Mouse (Mus musculus): ENCODE measurements at regions not wholly inside any gene's neighbourhood (a gene's known extent, or its start where the extent isn't known, plus 50 kb on each side); places are given as distances from the start of the nearest gene placed in this dataset.

GRCm38 (mm10) chr15:90021746-90022312 is 180.2 kb upstream of the Syt10 start:
- in situ Hi-C loops (cut with MboI, MseI): no loop called here

- in situ Hi-C loops (cut with MboI, MseI): no loop called here
Measured at GRCm38 (mm10) chr15:90023164-90023563, 181.5 kb upstream of the Syt10 start.

GRCm38 (mm10) chr15:90034356-90034755 is 189.8 kb upstream of the Alg10b start:
- in situ Hi-C loops (cut with MboI, MseI): no loop called here

- in situ Hi-C loops (cut with MboI, MseI): no loop called here
Measured at GRCm38 (mm10) chr15:90045683-90046082, 178.4 kb upstream of the Alg10b start.

GRCm38 (mm10) chr15:90062021-90062420 is 162.1 kb upstream of the Alg10b start:
- in situ Hi-C loops (cut with MboI, MseI): no loop called here

- in situ Hi-C loops (cut with MboI, MseI): no loop called here
Measured at GRCm38 (mm10) chr15:90065768-90066167, 158.3 kb upstream of the Alg10b start.

DNA sequence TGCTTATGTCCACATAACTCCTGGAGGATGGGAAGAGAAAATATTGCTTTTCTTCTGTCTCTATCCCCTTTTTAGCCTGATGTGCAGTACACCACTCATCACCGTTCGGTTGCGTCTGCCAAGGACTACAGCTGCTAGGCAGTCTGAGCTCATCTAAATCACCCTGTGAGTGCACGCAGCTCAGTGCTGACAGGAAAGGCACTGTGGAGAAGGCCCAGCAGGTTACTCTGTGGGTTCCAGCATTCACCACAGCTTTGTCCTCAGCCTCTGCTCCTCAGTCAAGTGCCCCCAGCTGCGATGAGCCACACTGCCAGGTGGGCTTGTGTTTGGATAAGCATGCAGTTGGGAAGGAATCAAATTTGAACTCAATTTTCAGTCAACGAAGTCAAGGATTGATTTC is 152.0 kb upstream of the Alg10b start:
- in situ Hi-C loops (cut with MboI, MseI): no loop called here

DNA sequence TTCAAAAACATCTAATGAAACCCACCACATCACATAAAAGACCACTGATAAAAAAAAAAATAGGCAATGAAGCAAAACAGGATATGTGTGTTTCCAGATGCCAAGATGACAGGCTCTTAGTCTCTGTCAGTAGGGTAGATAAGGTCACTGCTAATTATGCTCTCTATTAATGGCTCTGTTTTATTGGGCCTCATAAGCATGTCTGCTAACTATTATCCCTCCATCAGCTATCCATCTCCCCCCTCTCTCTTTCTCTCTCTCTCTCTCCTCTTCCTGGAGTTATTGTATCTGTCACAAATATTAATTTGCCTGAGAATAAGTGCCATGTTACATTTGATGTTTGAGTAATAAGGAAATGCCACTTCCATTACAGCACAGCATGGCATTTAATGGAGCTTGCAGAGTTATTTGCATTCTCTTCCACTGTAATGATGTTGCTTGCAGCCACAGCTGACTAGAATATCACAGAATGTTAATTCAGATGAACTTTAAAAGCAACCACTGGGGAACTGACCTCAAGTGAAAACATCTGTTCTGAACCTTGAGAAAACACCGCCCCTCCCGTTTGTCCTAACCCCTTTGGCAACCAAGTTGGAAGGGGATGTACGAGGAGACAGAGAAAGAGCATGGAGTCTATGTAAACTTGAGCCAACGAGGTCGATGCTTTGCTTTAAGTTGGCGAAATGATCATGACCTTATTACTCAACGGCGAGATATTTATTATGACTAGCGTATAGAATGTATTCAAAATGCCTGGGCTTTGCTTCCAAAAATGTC is 141.7 kb upstream of the Alg10b start:
- in situ Hi-C loops (cut with MboI, MseI): no loop called here

DNA sequence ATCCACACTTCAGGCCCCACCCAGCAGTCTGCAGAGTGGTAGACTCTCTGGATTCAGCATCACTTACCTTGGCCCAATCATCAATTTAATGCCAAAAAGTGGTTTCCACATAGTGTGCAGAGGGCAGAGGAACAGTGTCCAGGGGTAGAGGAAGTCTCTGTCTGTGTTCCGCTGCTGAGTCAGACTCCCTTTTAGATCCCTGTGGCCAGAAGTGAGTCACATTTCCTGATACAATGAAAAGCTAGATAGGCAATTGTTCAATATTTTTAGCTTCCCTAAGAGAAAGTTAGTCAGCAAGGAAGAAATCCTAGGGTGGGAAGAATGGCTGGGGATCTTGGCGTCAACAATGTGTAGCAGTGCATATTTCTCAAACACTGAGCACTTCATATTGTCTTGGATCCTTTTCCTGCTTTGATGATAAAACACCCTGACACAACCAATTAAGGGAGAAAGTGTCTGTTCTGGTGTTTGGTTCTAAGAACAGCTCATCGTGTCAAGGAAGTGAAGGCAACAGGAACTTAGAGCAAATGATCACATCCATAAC is 114.6 kb upstream of the Alg10b start:
- in situ Hi-C loops (cut with MboI, MseI): loop anchor here in 1 of 2 experiments (25.0 kb wide), 1 partner anchor 1472 kb away; no protein-coding TSS in a partner anchor

DNA sequence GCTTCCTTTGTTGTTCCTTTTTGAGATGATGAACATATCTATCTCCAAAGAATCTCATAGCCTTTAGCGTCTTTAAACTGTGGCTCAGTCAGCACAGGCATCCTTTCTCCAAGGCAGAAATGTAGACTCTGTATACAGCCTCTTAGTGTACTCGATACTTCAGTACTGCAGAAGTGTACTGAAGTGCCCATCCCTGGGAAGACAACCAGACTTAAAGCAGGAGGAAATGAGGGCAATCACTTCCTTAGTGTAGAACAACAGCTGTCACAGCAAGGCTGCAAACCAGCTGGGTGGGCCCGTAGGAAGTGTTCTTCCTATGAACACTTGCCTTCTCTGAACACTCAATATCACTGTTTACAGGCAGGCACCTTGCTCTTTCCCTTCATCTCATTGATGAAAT is 110.5 kb upstream of the Alg10b start:
- in situ Hi-C loops (cut with MboI, MseI): loop anchor here (10.0 to 25.0 kb wide), 2 partner anchors 1119 to 1476 kb away; no protein-coding TSS in a partner anchor

DNA sequence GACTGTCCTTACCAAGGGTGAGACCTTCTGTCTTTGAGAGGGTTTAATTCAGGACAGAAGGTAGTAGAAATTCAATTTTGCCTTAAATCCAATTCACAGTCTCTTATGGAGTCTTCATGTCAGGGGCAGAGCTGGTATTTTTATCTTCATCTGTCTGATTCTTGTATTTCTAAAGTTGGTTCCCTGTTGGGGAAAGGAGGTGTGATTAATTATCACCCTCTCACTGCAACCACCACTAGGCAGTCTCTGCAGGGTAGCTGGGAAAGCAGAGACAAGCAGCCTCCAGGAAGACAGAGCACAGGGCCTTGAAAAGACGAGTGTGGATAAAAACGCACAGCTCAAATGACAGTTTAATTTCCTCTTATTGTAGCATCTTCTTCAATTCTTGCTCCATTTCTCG is 104.4 kb upstream of the Alg10b start:
- in situ Hi-C loops (cut with MboI, MseI): loop anchor here (10.0 to 25.0 kb wide), 2 partner anchors 1125 to 1482 kb away; no protein-coding TSS in a partner anchor

DNA sequence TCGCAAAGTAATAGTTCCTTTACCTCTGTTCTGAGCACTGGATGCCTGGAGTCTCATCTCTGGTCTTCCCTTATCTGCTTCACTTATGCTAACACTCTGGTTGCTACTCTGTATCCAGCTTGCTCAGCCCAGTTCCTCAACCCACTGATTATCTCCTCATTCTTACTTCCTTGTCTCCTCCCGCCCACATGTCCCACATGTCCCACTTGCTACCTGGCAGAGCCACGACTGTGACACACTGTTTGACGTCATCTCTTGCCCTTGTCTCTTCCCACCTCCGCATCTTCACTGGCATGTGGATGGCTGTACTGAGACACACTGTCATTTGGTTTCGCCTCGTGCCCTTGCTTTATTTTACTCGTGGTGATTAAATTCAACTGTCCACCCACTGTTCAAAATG is 100.1 kb upstream of the Alg10b start:
- in situ Hi-C loops (cut with MboI, MseI): loop anchor here in 1 of 2 experiments (25.0 kb wide), 1 partner anchor 1487 kb away; no protein-coding TSS in a partner anchor

- in situ Hi-C loops (cut with MboI, MseI): no loop called here
Measured at GRCm38 (mm10) chr15:90125146-90125545, 99.0 kb upstream of the Alg10b start.

DNA sequence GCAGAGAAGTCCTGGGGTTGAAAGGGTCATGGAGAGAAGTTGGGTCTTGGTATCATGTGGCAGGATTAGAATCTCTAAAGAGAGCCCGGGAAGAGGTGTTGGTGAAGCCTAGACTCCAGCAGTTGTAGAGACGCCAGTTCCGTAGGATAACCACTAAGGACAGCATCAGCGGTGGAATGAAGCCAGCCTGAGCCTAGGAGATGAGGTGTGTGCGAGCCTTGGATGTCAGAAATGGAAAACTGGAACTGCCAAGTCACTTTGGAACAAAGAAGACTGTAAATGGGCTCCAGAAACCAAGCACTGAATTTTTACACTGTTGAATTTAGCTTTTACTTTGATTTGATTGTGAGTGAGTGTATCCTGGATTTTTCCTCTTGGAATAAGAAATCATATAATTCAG is 92.3 kb upstream of the Alg10b start:
- in situ Hi-C loops (cut with MboI, MseI): loop anchor here in 1 of 2 experiments (10.0 kb wide), 1 partner anchor 497 kb away; no protein-coding TSS in a partner anchor

GRCm38 (mm10) chr15:90140966-90141365 is 83.1 kb upstream of the Alg10b start:
- in situ Hi-C loops (cut with MboI, MseI): no loop called here

DNA sequence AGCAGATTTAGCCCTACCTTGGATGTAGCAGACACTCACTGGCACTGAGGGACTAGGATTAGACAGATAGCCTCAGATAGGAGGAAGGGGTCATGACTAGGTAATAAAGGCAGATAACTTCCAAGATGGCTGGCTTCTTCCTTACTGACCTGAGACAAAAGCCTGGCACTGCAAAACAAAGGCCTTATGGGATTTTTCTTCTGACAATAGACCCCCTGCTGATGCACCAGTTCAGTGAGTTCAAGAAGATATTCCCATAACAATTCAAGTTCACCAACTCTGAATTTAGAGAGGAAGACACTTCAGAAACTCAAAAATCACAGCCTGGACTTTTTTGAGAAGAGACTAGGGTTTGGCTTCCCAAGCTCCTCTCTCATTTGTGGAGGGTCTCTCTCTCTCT is 75.4 kb upstream of the Alg10b start:
- in situ Hi-C loops (cut with MboI, MseI): no loop called here

DNA sequence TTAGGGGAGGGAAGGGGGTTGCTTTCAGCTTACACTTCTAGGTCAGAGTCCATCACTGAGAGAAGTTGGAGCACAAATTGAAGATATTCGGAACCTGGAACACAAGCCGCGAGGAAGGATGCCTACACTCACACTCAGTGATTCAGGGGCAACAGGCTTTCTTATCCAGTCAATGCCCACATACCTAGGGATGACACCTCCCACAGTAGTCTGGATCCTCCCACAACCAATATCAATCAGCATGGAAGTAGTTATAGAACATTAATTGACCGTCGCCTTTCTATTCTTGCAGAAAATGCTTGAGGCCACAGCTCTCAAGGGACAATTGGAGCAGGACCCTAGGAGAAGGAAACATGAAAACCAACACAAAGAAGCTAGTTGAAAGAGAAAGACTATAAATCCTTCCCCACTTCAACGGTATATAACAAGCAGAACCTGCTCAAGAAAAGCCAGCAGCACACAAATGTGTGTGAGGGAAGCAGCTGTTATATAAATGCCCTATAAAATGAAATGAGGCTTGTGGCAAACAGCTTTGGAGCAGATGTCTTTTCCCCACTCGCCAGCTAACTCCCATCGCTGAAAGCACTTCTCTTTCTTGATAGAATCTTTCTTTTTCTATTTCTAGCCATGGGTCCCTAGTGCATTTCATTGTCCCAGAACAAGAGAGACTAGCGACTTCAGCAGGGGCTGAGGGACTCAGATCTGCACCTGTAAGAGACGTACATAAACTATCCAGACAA is 70.1 kb upstream of the Alg10b start:
- in situ Hi-C loops (cut with MboI, MseI): no loop called here

Measured in T-helper 17 cell (primary cell).